Mouse (Mus musculus): ENCODE results near the gene Vps8.

Gene Vps8

DNA sequence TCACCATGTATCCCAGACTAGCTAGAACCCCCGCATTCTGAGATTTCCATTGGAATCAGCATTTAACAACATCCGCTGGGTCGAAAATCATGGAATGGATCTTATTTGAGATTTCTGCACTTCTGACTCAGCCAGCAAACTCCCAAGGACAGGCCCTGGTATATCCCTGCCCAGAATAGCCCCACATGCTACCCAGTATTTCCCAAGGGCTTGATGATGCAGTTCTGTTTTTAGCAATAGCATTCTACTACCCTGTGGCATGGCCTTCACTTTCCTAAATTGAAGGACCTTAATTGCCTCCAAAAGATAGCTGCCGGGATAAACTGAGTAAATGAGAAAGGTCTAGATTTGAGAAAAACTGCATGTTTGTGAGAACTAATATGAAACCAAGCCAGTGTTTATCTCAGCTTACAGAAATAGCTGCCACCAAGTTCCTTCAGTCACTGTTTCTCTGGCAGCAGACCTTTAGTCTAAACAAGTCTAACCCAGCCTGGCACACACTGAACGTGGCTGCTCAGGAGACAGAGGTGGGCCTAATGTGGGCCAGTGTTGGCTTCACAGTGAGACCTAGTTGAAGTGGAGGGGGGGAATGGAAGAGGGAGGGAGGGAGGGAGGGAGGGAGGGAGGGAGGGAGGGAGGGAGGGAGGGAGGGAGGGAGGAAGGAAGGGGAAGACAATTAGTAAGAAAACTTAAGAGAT is 213.4 kb downstream of the Vps8 start:
- DNase-seq: peak; percentile 90

DNA sequence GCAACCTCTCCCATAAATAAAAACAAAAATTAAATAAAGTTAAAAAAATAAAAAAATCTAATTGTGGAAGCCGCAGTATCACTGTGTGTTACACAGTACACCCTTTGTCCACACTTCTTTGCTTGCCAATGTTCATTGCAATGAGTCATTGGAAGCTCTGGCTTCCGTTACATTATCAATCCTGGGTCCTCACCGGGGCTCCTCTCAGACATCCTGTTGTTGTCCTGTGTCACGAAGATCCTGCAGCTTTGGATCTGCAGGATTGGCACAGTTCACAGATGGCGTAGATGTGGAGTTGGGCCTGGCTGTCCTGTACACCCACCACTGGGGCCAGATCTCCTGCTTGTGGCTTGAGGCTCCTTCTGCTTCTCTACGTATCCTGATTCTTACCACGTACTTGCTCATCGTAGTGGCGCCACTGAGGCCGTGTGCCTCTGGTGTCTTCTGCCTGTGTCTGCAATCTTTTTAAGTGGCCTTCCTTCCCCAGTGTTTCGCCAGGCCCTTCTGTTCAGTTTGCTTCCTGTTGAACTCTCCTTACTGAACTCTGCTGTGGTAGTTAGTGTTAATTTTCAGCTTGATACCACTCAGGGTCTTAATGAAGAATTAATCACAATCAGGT is 214.4 kb downstream of the Vps8 start:
- peak; percentile 94 for DNase-seq

DNA sequence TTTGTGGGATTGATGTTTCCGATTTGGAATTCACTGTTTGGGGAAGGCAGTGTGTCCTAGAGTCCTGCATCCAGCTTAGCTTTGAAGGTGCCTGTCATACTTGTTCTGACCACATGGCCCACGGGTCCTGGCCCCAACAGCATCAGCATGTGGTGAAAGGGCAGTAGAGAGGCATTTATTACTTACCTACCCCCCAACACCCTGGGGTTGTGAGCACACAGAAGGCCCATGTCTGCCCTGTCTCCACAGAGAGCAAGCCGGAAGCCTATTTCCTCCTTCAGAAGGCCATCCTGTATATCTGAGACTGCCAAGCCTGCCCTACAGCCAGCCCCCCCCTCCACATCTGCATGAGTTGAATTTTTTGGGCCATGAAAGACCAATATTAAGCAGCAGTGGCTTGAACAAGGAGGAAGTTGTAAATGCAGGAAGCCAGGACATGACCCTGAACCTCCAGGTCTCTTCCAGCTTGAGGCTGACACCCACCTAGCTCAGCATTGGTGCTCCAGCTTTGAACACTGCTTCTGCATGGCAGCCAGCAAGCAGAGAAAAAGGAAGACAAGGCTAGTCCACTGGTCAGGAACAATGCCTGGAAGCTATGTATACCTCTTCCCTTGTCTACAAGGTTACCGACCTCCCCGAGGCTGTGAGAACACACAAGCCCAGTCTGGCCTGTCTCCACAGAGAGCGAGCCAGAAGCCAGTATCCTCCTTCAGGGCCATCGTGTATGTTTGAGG is 218.0 kb downstream of the Vps8 start:
- DNase-seq: peak; percentile 91

DNA sequence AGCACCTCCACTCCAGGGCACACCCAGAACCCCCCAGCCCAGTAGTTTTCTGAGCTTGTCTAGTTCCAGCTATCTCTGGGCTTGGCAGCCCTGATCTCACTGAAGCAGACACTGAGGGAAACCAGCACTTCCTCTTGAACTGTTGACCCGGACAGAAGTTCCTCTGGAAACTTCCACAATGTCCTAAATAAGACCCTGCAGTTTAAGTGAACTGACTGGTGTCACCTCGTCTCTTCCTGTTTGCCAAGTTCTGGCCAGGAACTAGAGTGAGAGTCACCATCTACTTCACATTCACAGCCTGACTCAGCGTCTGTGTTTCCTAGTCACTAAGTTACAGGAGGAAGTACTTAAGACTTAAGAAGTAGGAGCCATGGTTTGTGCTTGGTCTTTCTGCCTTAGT is 219.0 kb downstream of the Vps8 start:
- peak; percentile 98 for DNase-seq

- DNase-seq: peak; percentile 97
These were observed 220.0 kb downstream of the Vps8 start for GRCm38 (mm10) chr16:21642906-21643305.

GRCm38 (mm10) chr16:21643621-21644041 is 220.7 kb downstream of the Vps8 start:
- DNase-seq: peak; percentile 92

GRCm38 (mm10) chr16:21644066-21644561 is 221.2 kb downstream of the Vps8 start:
- DNase-seq: peak; percentile 98

DNA sequence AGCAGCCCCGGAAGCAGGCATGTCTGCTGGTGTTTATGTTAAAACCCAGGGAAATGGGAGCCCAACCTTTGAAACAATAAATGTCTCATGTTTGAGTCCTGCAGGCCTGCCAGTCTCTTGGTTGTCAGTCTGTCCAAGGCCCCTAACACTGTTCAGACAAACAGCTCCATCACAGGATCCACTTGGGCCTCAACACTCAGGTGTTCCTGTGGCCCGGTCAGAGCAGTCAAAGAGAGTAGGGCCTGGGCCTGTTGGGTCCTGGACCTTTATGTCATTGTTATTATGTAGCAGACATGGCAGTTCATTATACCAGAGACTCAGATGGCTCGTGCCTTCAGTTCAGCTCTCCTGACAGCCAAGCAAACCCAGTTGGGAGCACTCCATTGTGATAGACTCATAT is 221.7 kb downstream of the Vps8 start:
- DNase-seq: peak; percentile 84

DNA sequence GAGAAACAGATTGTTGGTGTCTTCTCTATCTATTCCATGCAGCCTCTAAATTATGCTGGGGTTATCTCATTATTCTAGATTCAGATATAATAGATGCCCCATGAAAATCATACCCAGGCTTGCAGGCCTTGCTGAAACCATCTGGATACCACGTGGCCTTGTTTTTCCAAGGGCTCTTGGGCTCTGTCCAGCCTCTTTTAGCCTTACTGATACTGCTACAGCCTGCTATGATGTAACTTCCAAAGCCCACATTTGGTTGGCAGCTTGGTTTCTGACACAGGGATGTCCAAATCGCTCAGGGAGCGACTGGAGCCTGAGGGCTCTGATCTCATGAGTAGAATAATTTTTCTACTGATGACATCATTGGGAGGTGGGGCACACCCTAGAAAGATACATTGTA is 223.0 kb downstream of the Vps8 start:
- DNase-seq: peak; percentile 93

GRCm38 (mm10) chr16:21646496-21646895 is 223.6 kb downstream of the Vps8 start:
- DNase-seq: peak; percentile 83

- DNase-seq: no peak
These were observed 225.9 kb downstream of the Vps8 start for GRCm38 (mm10) chr16:21648800-21649199.

DNA sequence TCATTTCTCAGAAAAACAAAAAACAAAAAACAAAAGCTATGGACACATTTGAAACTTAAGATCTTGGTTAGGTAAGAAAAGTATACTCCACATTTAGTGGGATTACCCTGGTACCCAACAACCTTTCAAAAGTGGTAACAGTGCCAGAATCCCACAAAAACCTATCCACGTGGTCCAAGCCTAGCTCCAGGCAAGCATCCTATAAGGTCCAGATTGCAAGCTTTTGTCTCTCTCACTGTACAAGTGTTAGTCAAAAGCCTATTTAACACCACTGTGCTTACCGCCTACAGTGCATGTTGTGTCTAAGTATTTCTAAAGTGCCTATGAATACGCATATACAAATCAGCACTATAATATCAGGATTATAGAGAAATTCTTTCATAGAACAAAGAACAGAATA is 227.4 kb downstream of the Vps8 start:
- DNase-seq: no peak

DNA sequence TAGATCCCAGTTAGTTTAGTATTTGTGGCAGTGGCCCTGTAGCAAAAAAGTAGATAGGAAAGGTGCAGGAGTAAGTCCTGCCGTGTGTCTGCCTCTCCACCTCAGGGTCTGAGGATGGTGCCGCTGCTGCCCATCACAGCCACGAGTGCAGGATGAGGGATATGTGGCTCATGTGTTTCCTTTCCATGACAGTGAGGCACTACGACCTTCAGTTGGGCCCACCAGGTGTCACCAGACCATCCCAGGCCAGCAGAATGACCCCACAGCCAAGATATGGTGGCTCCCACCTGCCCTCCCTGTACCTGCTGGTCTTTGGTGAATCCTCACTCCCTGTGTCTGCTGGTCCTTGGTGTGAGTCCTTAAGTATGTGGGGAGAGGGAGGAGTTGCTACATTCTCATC is 228.2 kb downstream of the Vps8 start:
- DNase-seq: peak; percentile 80

DNA sequence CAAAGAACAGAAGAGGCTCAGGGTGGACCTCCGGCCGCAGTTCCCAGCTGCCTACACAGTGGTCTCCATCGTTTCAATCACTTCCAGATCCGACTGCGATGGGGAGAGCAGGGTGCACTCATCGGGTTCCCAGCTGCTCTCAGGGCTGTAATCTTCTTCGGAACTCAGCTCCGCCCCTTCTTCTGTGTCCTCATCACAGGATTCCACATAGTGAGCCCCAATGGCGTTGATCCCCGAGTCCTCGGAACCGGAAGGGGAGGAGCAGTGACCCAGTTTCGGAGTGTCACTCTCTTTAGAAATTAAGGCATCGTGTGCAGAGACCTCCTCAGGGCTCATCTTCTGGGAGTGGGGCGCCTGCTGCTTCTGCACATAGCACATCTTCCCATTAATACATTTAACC is 230.2 kb downstream of the Vps8 start:
- DNase-seq: peak; percentile 75

- DNase-seq: peak; percentile 45
These were observed 231.5 kb downstream of the Vps8 start for GRCm38 (mm10) chr16:21654384-21654783.

DNA sequence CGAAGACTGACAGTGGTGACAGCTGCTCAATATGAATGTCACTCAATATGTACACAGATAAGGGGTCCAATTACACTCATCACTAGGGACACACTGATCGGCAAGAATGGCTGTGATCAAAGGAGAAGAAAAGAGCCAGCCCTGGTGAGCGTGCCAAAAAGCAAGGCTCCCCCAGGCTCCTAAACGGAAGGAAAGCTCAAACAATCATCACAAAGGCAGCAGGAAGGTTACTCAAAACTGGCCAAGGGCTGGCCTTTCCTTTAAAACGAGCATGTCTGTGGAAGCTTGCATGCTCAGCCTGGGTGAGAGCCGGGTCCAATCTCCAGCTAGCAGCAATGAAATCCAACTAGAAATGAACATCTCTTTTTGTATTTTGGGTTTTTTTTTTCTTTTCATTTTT is 232.4 kb downstream of the Vps8 start:
- DNase-seq: peak; percentile 93

GRCm38 (mm10) chr16:21655961-21656360 is 233.0 kb downstream of the Vps8 start:
- no peak for DNase-seq

DNA sequence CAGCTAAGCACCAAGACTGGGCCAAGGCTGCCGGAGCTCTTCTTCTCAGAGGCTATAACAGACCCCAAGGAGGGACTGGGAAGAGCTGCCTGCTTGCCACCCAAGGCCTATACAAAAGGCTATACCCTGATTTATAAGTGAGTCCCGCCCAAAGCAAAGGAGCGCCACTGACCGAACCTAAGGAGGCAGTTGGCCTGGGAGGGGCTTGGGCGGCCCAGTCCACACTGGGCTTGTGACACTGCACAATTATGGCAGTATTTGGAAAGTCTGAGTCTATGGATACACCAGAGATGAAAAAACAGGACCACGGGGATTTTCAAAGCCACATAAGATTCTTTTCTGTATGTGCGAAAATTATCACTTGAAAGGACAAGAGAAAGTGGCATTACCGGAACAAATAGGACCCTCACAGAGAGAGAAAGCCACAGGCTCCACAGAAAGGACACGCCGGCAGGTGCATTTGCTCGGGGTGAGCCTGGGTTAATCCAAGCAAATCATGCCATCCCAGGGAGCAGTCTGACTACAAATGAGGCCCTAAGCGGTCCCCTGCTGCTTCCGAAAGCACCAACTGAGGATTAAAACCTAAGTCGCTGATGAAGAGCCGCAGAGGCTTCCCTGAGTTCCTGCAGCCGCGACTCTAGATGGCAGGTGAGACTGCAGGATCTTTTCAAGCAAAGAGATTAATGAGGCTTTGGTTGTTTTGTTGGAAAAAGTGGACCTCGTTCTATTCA is 241.9 kb downstream of the Vps8 start:
- DNase-seq: peak; percentile 74

GRCm38 (mm10) chr16:21665423-21665986 is 242.6 kb downstream of the Vps8 start:
- peak; percentile 46 for DNase-seq

GRCm38 (mm10) chr16:21671878-21672277 is 249.0 kb downstream of the Vps8 start:
- DNase-seq: peak; percentile 9

GRCm38 (mm10) chr16:21673046-21673445 is 250.1 kb downstream of the Vps8 start:
- DNase-seq: peak; percentile 14

DNA sequence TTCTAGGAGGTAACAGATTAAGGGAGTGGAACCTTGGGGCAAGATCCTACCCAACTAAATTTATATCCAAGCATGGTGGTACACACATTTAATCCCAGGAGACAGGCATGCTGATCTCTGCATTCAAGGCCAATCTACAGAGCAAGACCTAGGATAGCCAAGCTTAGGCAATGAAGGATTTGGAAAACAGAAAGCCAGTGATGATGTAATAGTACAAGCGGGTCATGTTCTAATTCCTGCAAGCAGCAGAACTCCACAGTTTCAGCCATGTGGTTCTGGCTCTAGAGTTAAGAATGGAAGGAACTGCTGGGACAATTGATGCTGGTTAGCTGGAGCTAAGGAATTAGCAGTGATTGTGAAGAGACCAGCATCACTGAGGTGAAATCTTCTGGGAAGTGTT is 250.7 kb downstream of the Vps8 start:
- DNase-seq: peak; percentile 76

GRCm38 (mm10) chr16:21676791-21677190 is 253.9 kb downstream of the Vps8 start:
- DNase-seq: peak; percentile 68

Measured in heart, adult 11 months (tissue).